Mouse (Mus musculus) forebrain, embryonic 15.5 days (tissue): Measurements from ENCODE around the gene Map4k2. TPM values are rescaled to one million over a fixed set of nuclear protein-coding genes. Genes with fewer than 3 reads are reported as not detected.
A peak's percentile ranks its signal among the peaks of the same experiment; 100 is the strongest.

ENCODE experiments used
- ATAC-seq: fragments of 200-750 bp; cut with Nextera tagmentation; replicated peaks from 2 replicates; pipeline ENCODE4 v1.8.0; 2017; ENCODE audit warnings: mild to moderate bottlenecking, moderate TSS enrichment, moderate library complexity
- H3K27ac ChIP-seq: fragments of 300-500 bp; sonication (generic); replicated peaks from 2 replicates; pipeline ENCODE4 v1.5.1; 2015; ENCODE audit warnings: mild to moderate bottlenecking, inconsistent platforms
- H3K27me3 ChIP-seq: fragments of 300-500 bp; sonication (generic); 2 replicates; pipeline ENCODE4 v1.6.1; 2015; ENCODE audit warnings: inconsistent platforms
- H3K36me3 ChIP-seq: fragments of 300-500 bp; sonication (generic); 2 replicates; pipeline ENCODE4 v1.6.1; 2015; ENCODE audit warnings: mild to moderate bottlenecking, inconsistent platforms
- H3K4me1 ChIP-seq: fragments of 300-500 bp; sonication (generic); 2 replicates; pipeline ENCODE4 v1.6.1; 2015; ENCODE audit warnings: inconsistent platforms
- H3K4me2 ChIP-seq: fragments of 300-500 bp; sonication (generic); replicated peaks from 2 replicates; pipeline ENCODE4 v1.6.1; 2015; ENCODE audit warnings: mild to moderate bottlenecking, inconsistent platforms
- H3K4me3 ChIP-seq: fragments of 300-500 bp; sonication (generic); 2 replicates; pipeline ENCODE4 v1.5.1; 2015; ENCODE audit warnings: mild to moderate bottlenecking, inconsistent platforms
- H3K9ac ChIP-seq: fragments of 300-500 bp; sonication (generic); replicated peaks from 2 replicates; pipeline ENCODE4 v1.6.1; 2015; ENCODE audit warnings: mild to moderate bottlenecking, inconsistent platforms
- H3K9me3 ChIP-seq: fragments of 300-500 bp; sonication (generic); 2 replicates; pipeline ENCODE4 v1.6.1; 2016; ENCODE audit warnings: inconsistent platforms
- WGBS: fragments of 180-500 bp; shearing (Covaris S2); methylation state at CpG from one replicate; pipeline ENCODE4 v1.1.7; 2015; ENCODE audit warnings: mixed read lengths; 5-methylcytosine and 5-hydroxymethylcytosine counted together
- polyA plus RNA-seq: library from polyadenylated mRNA; unstranded; fragments of >200 nt; fragmentation: Nextera tagmentation; extraction: Ambion mirVana; gene quantifications from 2 replicates; pipeline ENCODE4 v1.2.1, GENCODE M21; 2015

Gene Map4k2
- polyA plus RNA-seq, 1 experiment from 2014 or later: 12.7 TPM

DNA sequence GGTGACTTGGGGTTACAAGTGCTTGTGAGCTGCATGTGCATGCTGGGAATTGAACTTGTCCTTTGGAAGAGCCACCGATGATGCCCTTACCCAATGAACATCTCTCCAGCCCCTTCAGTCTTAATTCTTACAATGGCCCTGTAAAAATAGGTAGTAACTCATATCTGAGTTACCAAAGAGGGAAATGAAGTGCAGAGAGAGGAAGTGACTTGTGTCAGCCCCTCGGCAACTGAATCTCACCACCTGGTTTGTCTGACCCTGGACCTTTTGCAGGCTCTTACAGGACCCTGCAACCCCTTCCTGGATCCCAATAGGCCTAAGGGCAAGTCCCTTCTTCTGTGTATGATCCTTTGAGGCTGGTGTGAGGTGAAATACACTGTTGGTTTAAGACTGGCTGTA, 11.2 kb downstream of the Map4k2 start:
- H3K4me3 ChIP-seq: no peak overlapping the region
- H3K27ac ChIP-seq: no peak overlapping the region
- 89% methylated on average over 2 of the region's 2 CpGs for WGBS
- H3K9ac ChIP-seq: no peak overlapping the region
- H3K27me3 ChIP-seq: no peaks in the 10 kb centered on the region
- no peaks in the 10 kb centered on the region for H3K9me3 ChIP-seq
- no peak overlapping the region for H3K4me2 ChIP-seq
- peaks cover 26% of the 10 kb centered on the region for H3K36me3 ChIP-seq
- no peaks in the 10 kb centered on the region for H3K4me1 ChIP-seq
- no peak for ATAC-seq

DNA sequence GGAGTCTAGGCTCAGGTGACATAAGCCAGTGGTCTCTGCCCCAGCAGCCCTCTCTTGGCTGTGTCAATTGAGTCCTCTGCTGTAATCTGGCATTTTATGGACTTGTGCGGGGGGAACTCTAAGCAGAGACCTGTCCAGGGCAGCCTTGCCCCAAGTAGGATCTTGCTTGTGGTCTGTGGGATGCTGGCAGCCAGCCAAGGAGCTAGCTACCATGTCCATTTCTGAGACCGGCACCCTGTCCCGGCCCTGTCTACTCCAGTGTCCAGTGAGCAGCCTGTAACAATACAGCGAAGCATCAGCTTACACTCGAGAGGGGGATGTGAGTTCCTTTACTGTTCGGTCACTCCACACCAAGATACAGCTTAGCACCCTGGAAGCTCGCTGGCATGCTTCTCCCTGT, 13.1 kb downstream of the Map4k2 start:
- Histone ChIP-seq H3K27me3 (no peaks in the 10 kb centered on the region), H3K4me2 (no peak overlapping the region), H3K36me3 (peaks cover 17% of the 10 kb centered on the region), H3K9me3 (no peaks in the 10 kb centered on the region), H3K27ac (no peak overlapping the region), H3K4me1 (no peaks in the 10 kb centered on the region), H3K9ac (no peak overlapping the region), H3K4me3 (no peak overlapping the region)
- 80% methylated on average over 7 of the region's 7 CpGs for WGBS
- no peak for ATAC-seq

DNA sequence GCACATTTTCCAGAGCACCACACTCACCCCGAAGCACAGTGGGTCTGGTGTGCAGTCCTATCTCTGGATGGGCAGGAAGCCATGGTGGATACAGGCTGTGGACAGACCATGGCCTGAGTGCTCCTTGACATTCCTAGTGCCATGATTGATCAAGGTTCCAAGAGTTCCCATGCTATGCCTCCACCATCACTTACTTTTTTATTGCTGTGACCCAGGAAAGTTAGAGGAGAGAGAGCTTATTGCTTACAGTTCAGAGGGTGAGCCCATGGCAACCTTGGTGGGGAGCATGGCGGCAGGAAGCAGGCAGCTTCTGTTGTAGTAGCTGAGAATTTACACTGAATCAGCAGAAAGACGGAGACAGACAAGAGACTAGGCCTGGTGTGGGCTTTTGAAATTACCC, 20.4 kb downstream of the Map4k2 start:
- ATAC-seq: no peak
- 96% methylated on average over 3 of the region's 3 CpGs for WGBS

DNA sequence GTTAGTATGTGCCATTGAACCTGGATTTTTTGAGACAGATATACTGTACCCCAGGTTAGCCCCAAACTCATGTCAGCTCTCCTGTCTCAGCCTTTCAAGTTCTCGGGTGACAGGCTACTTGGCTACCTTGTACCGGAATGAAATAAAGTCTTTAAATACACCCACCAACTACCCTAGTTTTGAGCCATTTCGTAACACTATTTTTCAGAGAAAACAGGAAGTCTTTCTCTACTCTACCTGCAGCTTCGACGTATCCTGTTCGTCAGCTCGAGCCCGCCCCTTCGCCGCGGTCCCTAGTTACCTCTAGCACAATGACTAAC, 22.1 kb downstream of the Map4k2 start:
- peak overlapping the region; percentile 53 for H3K4me2 ChIP-seq
- peak overlapping the region; percentile 98 for H3K27ac ChIP-seq
- peak overlapping the region; percentile 42 for H3K9ac ChIP-seq
- whole genome bisulfite sequencing: under 1% methylated on average over 11 of the region's 11 CpGs
- H3K27me3 ChIP-seq: no peaks in the 10 kb centered on the region
- H3K36me3 ChIP-seq: peaks cover 27% of the 10 kb centered on the region
- no peak for ATAC-seq
- no peaks in the 10 kb centered on the region for H3K9me3 ChIP-seq
- peaks cover 38% of the 10 kb centered on the region for H3K4me1 ChIP-seq
- H3K4me3 ChIP-seq: peak overlapping the region; percentile 90

More for the DNA sequence above, 20.4 kb downstream of the Map4k2 start:
- H3K27ac ChIP-seq: no peak overlapping the region
- no peaks in the 10 kb centered on the region for H3K9me3 ChIP-seq
- H3K4me3 ChIP-seq: no peak overlapping the region
- H3K9ac ChIP-seq: no peak overlapping the region
- no peaks in the 10 kb centered on the region for H3K27me3 ChIP-seq
- no peak overlapping the region for H3K4me2 ChIP-seq
- H3K4me1 ChIP-seq: peaks cover 25% of the 10 kb centered on the region
- H3K36me3 ChIP-seq: peaks cover 9% of the 10 kb centered on the region

DNA sequence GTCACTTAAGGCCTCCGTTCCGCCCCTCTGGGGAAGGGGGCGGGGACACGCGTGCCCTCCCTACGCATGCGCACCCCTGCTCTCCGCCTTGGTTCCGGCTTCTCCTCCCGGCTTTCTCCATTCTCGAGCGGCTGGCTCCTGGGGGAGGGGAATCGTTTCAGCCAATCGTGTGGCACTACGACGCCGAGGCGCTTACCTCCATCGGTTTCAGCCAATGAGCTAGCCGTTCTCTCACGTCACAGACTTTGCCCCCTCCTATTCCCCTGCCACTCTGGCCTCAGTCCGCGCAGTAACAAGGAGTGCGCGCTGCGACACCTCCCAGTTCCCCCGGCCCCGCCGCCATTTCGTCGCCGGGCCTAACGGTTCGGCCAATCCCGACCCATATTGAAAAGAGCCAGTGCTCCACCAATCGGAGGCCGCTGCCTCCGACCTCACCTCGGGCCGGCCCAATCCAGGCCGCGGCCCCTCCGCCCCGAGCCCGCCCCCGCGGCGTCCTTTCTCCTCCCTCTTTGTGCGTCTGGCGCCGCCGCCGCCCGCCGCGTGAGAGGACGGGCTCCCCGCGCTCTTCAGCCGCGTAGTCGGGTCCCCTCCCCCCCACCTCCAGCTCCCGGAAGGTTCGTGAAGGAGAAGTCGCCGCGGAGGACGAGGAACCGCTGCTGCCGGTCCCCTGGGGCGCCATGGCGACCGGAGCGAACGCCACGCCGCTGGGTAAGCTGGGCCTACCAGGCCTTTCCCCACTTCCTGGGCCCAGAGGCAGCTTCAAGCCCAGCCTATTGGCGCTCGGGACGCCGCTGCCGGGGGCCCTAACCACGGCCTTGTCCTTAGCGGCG, 22.7 kb downstream of the Map4k2 start, which contains the start of gene Sf1:
TSS of gene Sf1 (plus strand) at position 280 of the 830 bp plus-strand sequence.
- peak within 1 kb of the TSS; percentile 96 for H3K9ac ChIP-seq
- peak within 1 kb of the TSS; percentile 76 for H3K4me2 ChIP-seq
- H3K36me3 ChIP-seq: peaks cover 33% of the 10 kb centered on the region
- ATAC-seq: peak; percentile 99
- H3K27me3 ChIP-seq: no peaks in the 10 kb centered on the region
- peak within 1 kb of the TSS; percentile 98 for H3K27ac ChIP-seq
- H3K4me1 ChIP-seq: peaks cover 44% of the 10 kb centered on the region
- no peaks in the 10 kb centered on the region for H3K9me3 ChIP-seq
- under 1% methylated on average over 85 of the region's 85 CpGs for WGBS
- H3K4me3 ChIP-seq: peak within 1 kb of the TSS; percentile 90

DNA sequence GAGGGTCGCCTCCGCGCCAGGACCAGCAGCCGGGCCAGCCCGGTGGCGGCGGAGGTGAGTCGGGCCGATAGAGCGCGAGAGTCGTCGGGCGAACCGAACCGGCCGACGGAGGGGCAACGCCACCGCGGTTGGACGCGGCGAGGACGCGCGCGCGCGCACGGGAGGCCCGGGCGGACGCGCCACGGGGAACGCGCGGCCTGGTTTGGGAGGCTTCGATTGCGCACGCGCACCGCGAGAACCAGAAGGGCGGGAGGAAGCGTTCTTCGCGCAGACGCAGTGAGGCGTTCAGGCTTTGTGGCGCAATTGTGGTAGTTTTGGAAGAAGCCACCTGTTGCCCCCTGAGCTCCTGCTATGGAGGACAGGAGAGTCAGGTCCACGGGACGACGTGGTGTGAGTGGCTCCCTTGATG, 23.4 kb downstream of the Map4k2 start:
- H3K27ac ChIP-seq: peak overlapping the region; percentile 98
- WGBS: under 1% methylated on average over 55 of the region's 55 CpGs
- H3K36me3 ChIP-seq: peaks cover 38% of the 10 kb centered on the region
- peak overlapping the region; percentile 90 for H3K4me3 ChIP-seq
- ATAC-seq: peak; percentile 1; the same call in 1 of the 2 replicates
- H3K4me1 ChIP-seq: peaks cover 44% of the 10 kb centered on the region
- no peaks in the 10 kb centered on the region for H3K9me3 ChIP-seq
- H3K9ac ChIP-seq: peak overlapping the region; percentile 96
- H3K4me2 ChIP-seq: peak overlapping the region; percentile 76
- H3K27me3 ChIP-seq: no peaks in the 10 kb centered on the region

DNA sequence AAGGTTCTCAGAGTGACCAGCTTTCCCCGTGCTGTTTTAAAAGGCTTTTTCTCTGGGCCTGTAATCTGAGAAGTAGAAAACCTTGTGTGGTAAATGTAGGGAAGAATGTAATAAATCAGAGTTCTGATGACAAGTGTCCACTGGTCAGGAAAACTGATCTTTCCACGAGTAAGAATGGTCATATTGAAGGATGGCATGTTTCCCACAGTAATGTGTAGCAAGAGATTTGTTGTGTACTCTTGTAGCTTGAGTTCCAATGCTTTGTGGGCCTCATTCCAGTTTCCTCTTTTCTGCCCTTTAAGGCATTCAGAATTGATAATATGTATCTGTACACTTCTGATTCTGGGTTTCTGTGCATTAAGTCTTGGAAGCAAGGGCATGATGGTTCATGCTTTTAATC, 23.9 kb downstream of the Map4k2 start:
- Histone ChIP-seq H3K9ac (peak overlapping the region; percentile 96), H3K4me2 (peak overlapping the region; percentile 76), H3K36me3 (peaks cover 44% of the 10 kb centered on the region), H3K4me1 (peaks cover 44% of the 10 kb centered on the region), H3K27me3 (no peaks in the 10 kb centered on the region), H3K4me3 (peak overlapping the region; percentile 90), H3K9me3 (no peaks in the 10 kb centered on the region), H3K27ac (no peak overlapping the region)
- no peak for ATAC-seq
- WGBS: 5% methylated on average over 2 of the region's 2 CpGs

DNA sequence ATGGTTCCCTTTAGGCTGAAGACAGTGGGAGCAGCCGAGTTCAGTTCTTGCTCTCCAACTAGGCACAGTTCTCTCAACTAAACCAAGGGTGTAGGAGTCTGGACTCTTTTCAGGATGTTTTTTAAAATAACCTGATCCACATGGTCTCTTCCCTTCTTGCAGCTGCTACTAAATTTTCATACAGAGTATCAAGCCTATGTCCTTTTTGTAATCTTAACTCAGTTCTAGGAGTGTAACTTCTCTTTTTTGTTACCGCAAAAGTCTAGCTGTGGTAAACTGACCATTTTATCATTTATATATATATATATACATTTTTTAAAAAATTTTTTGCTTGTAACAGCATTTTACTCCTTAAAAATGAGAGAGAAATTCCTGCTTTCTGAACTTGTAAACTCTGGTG, 29.2 kb downstream of the Map4k2 start:
- no peaks in the 10 kb centered on the region for H3K27me3 ChIP-seq
- no peak overlapping the region for H3K27ac ChIP-seq
- WGBS: 86% methylated on average over 2 of the region's 2 CpGs
- H3K9ac ChIP-seq: no peak overlapping the region
- no peak overlapping the region for H3K4me2 ChIP-seq
- ATAC-seq: no peak
- H3K4me3 ChIP-seq: no peak overlapping the region
- H3K9me3 ChIP-seq: no peaks in the 10 kb centered on the region
- H3K36me3 ChIP-seq: peaks cover 96% of the 10 kb centered on the region
- peaks cover 30% of the 10 kb centered on the region for H3K4me1 ChIP-seq

DNA sequence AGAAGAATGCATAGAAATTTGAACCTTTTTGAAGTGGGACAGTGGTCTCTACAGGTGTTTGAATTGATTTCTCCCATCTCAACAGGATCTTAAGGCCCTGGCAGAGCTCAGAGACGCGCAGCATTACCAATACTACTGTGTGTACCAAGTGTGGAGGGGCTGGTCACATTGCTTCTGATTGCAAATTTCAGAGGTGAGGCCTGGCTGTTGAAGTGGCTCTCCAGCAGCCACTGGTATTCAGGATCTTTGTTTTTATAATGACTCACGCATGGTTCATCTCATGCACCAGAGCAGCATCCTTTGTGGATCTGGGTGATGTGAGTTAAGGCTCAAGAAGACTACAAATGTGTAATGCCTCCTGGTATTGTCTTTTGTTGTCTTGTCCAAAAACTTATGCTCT, 31.5 kb downstream of the Map4k2 start:
- no peak overlapping the region for H3K9ac ChIP-seq
- 92% methylated on average over 3 of the region's 3 CpGs for WGBS

DNA sequence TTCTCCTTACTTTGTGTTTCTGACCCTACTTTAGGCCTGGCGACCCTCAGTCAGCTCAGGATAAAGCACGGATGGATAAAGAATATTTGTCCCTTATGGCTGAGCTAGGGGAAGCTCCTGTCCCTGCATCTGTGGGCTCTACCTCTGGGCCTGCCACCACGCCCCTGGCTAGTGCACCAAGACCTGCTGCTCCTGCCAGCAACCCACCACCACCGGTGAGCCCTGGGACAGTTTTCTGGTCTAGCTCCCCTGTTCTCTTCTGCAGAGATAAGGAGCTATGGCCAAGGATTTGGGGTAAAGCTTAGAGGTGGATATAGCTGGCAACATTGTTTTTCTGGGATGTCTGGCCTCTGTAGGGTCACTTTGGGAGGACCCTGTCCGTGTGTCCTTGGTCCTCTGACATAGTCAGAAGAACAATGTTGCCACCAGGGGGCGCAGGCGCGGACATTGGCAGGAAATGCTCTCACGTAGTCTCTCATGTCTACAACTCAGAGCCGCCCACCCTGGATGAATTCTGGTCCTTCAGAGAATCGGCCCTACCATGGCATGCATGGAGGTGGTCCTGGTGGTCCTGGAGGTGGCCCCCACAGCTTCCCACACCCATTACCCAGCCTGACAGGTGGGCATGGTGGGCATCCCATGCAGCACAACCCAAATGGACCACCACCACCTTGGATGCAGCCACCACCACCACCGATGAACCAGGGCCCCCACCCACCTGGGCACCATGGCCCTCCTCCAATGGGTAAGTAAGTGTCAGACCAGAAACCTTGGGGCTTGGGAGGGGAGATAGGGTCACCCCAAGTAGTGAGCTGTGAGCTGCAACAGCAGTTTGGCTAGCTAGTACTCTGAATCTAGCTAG, 32.8 kb downstream of the Map4k2 start:
- no peak overlapping the region for H3K4me2 ChIP-seq
- WGBS: 67% methylated on average over 12 of the region's 12 CpGs
- H3K4me1 ChIP-seq: 0 out of 2 replicates have a peak, but pooled peaks cover 6% of the 10 kb centered on the region
- no peaks in the 10 kb centered on the region for H3K9me3 ChIP-seq
- no peak overlapping the region for H3K27ac ChIP-seq
- peak; percentile 46; the same call in 1 of the 2 replicates for ATAC-seq
- no peak overlapping the region for H3K4me3 ChIP-seq
- no peaks in the 10 kb centered on the region for H3K27me3 ChIP-seq
- no peak overlapping the region for H3K9ac ChIP-seq
- peaks cover 97% of the 10 kb centered on the region for H3K36me3 ChIP-seq

More for the DNA sequence above, 31.5 kb downstream of the Map4k2 start:
- no peaks in the 10 kb centered on the region for H3K9me3 ChIP-seq
- H3K4me3 ChIP-seq: no peak overlapping the region
- H3K27me3 ChIP-seq: no peaks in the 10 kb centered on the region
- peaks cover 98% of the 10 kb centered on the region for H3K36me3 ChIP-seq
- H3K4me1 ChIP-seq: peaks cover 11% of the 10 kb centered on the region
- H3K27ac ChIP-seq: no peak overlapping the region
- H3K4me2 ChIP-seq: no peak overlapping the region
- ATAC-seq: no peak

DNA sequence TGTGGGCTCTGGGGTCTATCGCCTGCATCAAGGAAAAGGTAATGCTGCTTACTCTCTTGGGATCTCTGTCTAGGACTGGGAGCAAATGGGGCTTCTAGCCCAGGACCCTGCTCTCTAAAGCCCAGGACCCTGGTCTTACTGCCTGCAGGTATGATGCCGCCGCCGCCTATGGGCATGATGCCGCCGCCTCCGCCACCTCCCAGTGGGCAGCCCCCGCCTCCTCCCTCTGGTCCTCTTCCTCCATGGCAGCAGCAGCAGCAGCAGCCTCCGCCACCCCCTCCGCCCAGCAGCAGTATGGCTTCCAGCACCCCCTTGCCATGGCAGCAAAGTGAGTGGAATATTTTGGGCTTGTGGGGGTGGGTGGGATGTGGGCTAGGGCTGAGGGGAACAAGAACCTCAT, 33.6 kb downstream of the Map4k2 start:
- H3K36me3 ChIP-seq: peaks cover 92% of the 10 kb centered on the region
- H3K4me3 ChIP-seq: no peak overlapping the region
- 95% methylated on average over 10 of the region's 10 CpGs for WGBS
- H3K4me1 ChIP-seq: 0 out of 2 replicates have a peak, but pooled peaks cover 6% of the 10 kb centered on the region
- H3K9me3 ChIP-seq: no peaks in the 10 kb centered on the region
- no peak overlapping the region for H3K27ac ChIP-seq
- H3K4me2 ChIP-seq: no peak overlapping the region
- H3K9ac ChIP-seq: no peak overlapping the region
- H3K27me3 ChIP-seq: no peaks in the 10 kb centered on the region
- no peak for ATAC-seq
